Mouse (Mus musculus) stomach, embryonic 16.5 days (tissue): ENCODE results near the gene Bub1b. TPM values are rescaled to one million over a fixed set of nuclear protein-coding genes. Genes with fewer than 3 reads are reported as not detected.

Source experiments
- ATAC-seq: fragments of 200-750 bp; cut with Nextera tagmentation; 2 replicates; pipeline ENCODE4 v1.8.0; 2017; ENCODE audit warnings: moderate number of reproducible peaks, moderate TSS enrichment; ENCODE audit not compliant: insufficient read depth, low FRiP score
- H3K27ac ChIP-seq: fragments of 300-500 bp; sonication (generic); 2 replicates; pipeline ENCODE4 v1.5.1; 2014; ENCODE audit warnings: low read length
- H3K27me3 ChIP-seq: fragments of 300-500 bp; sonication (generic); 2 replicates; pipeline ENCODE4 v1.6.1; 2014; ENCODE audit warnings: low read length, control low read depth, mixed read lengths; ENCODE audit not compliant: control insufficient read depth, insufficient read depth
- H3K36me3 ChIP-seq: fragments of 300-500 bp; sonication (generic); 2 replicates; pipeline ENCODE4 v1.6.1; 2014; ENCODE audit warnings: low read length; ENCODE audit not compliant: control insufficient read depth, insufficient read depth
- H3K4me1 ChIP-seq: fragments of 300-500 bp; sonication (generic); 2 replicates; pipeline ENCODE4 v1.6.1; 2014; ENCODE audit warnings: low read length, control low read depth, mixed read lengths; ENCODE audit not compliant: control insufficient read depth, insufficient read depth
- H3K4me2 ChIP-seq: fragments of 300-500 bp; sonication (generic); 2 replicates; pipeline ENCODE4 v1.6.1; 2014; ENCODE audit warnings: low read depth, low read length, mixed read lengths
- H3K4me3 ChIP-seq: fragments of 300-500 bp; sonication (generic); replicated peaks from 2 replicates; pipeline ENCODE4 v1.5.1; 2014; ENCODE audit warnings: mild to moderate bottlenecking, low read length
- H3K9ac ChIP-seq: fragments of 300-500 bp; sonication (generic); 2 replicates; pipeline ENCODE4 v1.6.1; 2014; ENCODE audit warnings: low read length
- H3K9me3 ChIP-seq: fragments of 300-500 bp; sonication (generic); replicated peaks from 2 replicates; pipeline ENCODE4 v1.6.1; 2016; ENCODE audit warnings: low read length, control low read depth; ENCODE audit not compliant: control insufficient read depth
- WGBS: fragments of 180-500 bp; shearing (Covaris S2); extraction: QIAGEN DNeasy Blood & Tissue Kit; methylation state at CpG from one replicate; pipeline ENCODE4 v1.1.7; 2014; 5-methylcytosine and 5-hydroxymethylcytosine counted together
- polyA plus RNA-seq: library from polyadenylated mRNA; unstranded; fragments of >200 nt; fragmentation: Nextera tagmentation; extraction: Ambion mirVana; gene quantifications from 2 replicates; pipeline ENCODE4 v1.2.1, GENCODE M21; 2015

The Bub1b gene
- polyA plus RNA-seq, 1 experiment from 2014 or later = 67.4 TPM

DNA sequence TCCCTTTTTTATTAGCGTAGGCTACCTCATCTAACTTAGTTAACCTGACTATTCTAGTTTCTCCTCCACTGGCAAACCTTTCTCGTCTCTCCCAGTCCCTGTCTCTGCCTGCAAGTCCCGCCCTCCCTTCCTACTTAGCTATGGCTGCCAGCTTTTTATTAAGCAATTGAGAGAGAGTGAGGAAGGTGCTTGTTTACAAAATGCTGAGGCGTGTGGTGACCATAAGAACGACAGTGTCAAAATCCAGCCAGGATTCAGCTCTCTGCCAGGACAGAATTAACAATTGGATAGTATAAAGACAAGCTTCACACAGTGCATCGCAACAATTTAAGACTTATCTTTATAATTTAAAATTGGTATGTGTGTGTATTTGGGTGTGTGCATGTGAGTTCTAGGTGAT lies 6.1 kb downstream of the Bub1b start:
- Histone ChIP-seq H3K4me2 (no peak overlapping the region), H3K27me3 (no peaks in the 10 kb centered on the region), H3K4me3 (no peak overlapping the region), H3K4me1 (peaks cover 12% of the 10 kb centered on the region; the same call in 1 of the 2 replicates), H3K27ac (no peak overlapping the region), H3K9ac (no peak overlapping the region), H3K36me3 (peaks cover 25% of the 10 kb centered on the region), H3K9me3 (no peaks in the 10 kb centered on the region)
- no peak for ATAC-seq
- WGBS = 86% methylated on average over 6 of the region's 6 CpGs

- ATAC-seq = no peak
- Histone ChIP-seq H3K9ac (no peak overlapping the region), H3K9me3 (no peaks in the 10 kb centered on the region)
These were observed 8.0 kb downstream of the Bub1b start for GRCm38 (mm10) chr2:118606032-118606431.

GRCm38 (mm10) chr2:118606976-118607375 lies 9.0 kb downstream of the Bub1b start:
- Histone ChIP-seq H3K27me3 (no peaks in the 10 kb centered on the region), H3K36me3 (peaks cover 19% of the 10 kb centered on the region), H3K4me3 (no peak overlapping the region), H3K27ac (no peak overlapping the region), H3K4me1 (no peaks in the 10 kb centered on the region), H3K9me3 (no peaks in the 10 kb centered on the region), H3K9ac (no peak overlapping the region), H3K4me2 (no peak overlapping the region)
- WGBS = 48% methylated on average over 5 of the region's 5 CpGs
- no peak for ATAC-seq

More at GRCm38 (mm10) chr2:118606032-118606431, 8.0 kb downstream of the Bub1b start:
- Histone ChIP-seq H3K27ac (no peak overlapping the region), H3K4me1 (peaks cover 1% of the 10 kb centered on the region; the same call in 1 of the 2 replicates), H3K36me3 (peaks cover 25% of the 10 kb centered on the region), H3K4me3 (no peak overlapping the region), H3K27me3 (no peaks in the 10 kb centered on the region), H3K4me2 (no peak overlapping the region)
- 81% methylated on average over 2 of the region's 2 CpGs for WGBS

GRCm38 (mm10) chr2:118618013-118618412 lies 20.0 kb downstream of the Bub1b start:
- H3K9me3 ChIP-seq = no peaks in the 10 kb centered on the region
- no peak overlapping the region for H3K4me3 ChIP-seq
- 85% methylated on average over 5 of the region's 5 CpGs for WGBS
- H3K36me3 ChIP-seq = peaks cover 24% of the 10 kb centered on the region; the same call in 1 of the 2 replicates
- no peaks in the 10 kb centered on the region for H3K27me3 ChIP-seq
- no peak overlapping the region for H3K9ac ChIP-seq
- H3K4me1 ChIP-seq = no peaks in the 10 kb centered on the region
- no peak overlapping the region for H3K27ac ChIP-seq
- no peak for ATAC-seq
- no peak overlapping the region for H3K4me2 ChIP-seq

GRCm38 (mm10) chr2:118620101-118620500 lies 22.1 kb downstream of the Bub1b start:
- Histone ChIP-seq H3K4me2 (no peak overlapping the region), H3K36me3 (peaks cover 14% of the 10 kb centered on the region; the same call in 1 of the 2 replicates), H3K27ac (no peak overlapping the region), H3K9ac (no peak overlapping the region), H3K4me1 (no peaks in the 10 kb centered on the region), H3K4me3 (no peak overlapping the region), H3K9me3 (no peaks in the 10 kb centered on the region), H3K27me3 (no peaks in the 10 kb centered on the region)
- ATAC-seq = no peak
- WGBS = 72% methylated on average over 2 of the region's 2 CpGs

GRCm38 (mm10) chr2:118620608-118621007 lies 22.6 kb downstream of the Bub1b start:
- Histone ChIP-seq H3K27ac (no peak overlapping the region), H3K4me3 (no peak overlapping the region), H3K4me2 (no peak overlapping the region), H3K36me3 (0 out of 2 replicates have a peak, but pooled peaks cover 10% of the 10 kb centered on the region), H3K9me3 (no peaks in the 10 kb centered on the region), H3K4me1 (no peaks in the 10 kb centered on the region), H3K9ac (no peak overlapping the region), H3K27me3 (no peaks in the 10 kb centered on the region)
- WGBS = 87% methylated on average over 8 of the region's 8 CpGs
- no peak for ATAC-seq

DNA sequence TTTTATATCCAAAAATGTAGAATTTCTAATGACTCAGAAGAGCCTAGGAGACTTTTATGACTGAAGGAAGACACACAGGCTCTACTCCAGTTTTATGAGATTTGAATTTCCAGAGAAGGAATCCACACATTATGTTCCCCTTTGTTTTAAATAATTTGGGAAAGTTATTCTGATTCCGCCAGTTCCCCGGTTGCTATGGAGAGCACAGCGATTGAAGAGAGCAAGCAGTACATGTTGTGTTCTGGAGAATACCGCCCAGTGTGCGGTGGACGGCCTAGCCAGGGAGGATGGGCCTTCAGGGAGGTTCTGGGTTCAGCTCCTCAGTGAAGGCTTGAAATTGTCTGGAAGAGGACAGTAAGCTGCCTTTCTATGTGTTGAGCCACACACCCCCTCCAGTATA lies 31.3 kb downstream of the Bub1b start:
- no peak overlapping the region for H3K9ac ChIP-seq
- no peaks in the 10 kb centered on the region for H3K4me1 ChIP-seq
- no peak for ATAC-seq
- H3K36me3 ChIP-seq = peaks cover 25% of the 10 kb centered on the region
- H3K9me3 ChIP-seq = no peaks in the 10 kb centered on the region
- H3K4me2 ChIP-seq = no peak overlapping the region
- no peaks in the 10 kb centered on the region for H3K27me3 ChIP-seq
- H3K27ac ChIP-seq = no peak overlapping the region
- WGBS = 95% methylated on average over 6 of the region's 6 CpGs
- H3K4me3 ChIP-seq = no peak overlapping the region

DNA sequence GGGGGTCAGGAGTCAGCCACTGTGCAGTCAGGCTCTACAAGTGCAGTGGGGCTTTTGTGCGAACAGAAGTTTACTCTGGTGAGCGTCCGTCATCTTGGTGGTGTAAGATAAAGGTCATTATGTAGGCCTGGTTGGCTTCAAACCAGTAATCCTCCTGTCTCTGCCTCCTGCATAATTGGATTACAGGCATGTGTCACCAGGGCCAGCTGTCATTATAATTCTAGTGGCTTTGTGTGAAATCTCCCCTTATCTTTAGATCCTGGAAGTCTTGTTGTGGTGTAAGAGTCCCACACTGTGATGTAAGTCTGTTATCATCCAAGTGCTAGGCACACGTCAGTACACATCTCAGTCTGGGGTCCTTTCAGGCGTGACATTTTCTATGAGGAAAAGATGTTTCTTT lies 35.4 kb downstream of the Bub1b start:
- Histone ChIP-seq H3K9me3 (no peaks in the 10 kb centered on the region), H3K9ac (no peak overlapping the region), H3K27me3 (no peaks in the 10 kb centered on the region), H3K36me3 (peaks cover 22% of the 10 kb centered on the region), H3K4me1 (no peaks in the 10 kb centered on the region), H3K4me3 (no peak overlapping the region), H3K4me2 (no peak overlapping the region), H3K27ac (no peak overlapping the region)
- 70% methylated on average over 5 of the region's 5 CpGs for WGBS
- ATAC-seq = no peak

GRCm38 (mm10) chr2:118637258-118637657 lies 39.2 kb downstream of the Bub1b start:
- Histone ChIP-seq H3K9ac (no peak overlapping the region), H3K4me1 (no peaks in the 10 kb centered on the region), H3K4me3 (no peak overlapping the region), H3K27ac (no peak overlapping the region), H3K4me2 (no peak overlapping the region), H3K9me3 (no peaks in the 10 kb centered on the region), H3K27me3 (no peaks in the 10 kb centered on the region), H3K36me3 (peaks cover 22% of the 10 kb centered on the region)
- no peak for ATAC-seq
- 77% methylated on average over 5 of the region's 5 CpGs for WGBS
